Mouse (Mus musculus) adrenal gland, adult (tissue): ENCODE measurements at regions not wholly inside any gene's neighbourhood (a gene's known extent, or its start where the extent isn't known, plus 50 kb on each side); places are given as distances from the start of the nearest gene placed in this dataset.

Source experiments
- DNase-seq, 2 experiments: peaks; one replicate each; pipeline ENCODE4 v3.0.0; 2022 to 2023; ENCODE audit warnings: low spot score in 1 of 2; ENCODE audit not compliant: inconsistent age in 2 of 2

DNA sequence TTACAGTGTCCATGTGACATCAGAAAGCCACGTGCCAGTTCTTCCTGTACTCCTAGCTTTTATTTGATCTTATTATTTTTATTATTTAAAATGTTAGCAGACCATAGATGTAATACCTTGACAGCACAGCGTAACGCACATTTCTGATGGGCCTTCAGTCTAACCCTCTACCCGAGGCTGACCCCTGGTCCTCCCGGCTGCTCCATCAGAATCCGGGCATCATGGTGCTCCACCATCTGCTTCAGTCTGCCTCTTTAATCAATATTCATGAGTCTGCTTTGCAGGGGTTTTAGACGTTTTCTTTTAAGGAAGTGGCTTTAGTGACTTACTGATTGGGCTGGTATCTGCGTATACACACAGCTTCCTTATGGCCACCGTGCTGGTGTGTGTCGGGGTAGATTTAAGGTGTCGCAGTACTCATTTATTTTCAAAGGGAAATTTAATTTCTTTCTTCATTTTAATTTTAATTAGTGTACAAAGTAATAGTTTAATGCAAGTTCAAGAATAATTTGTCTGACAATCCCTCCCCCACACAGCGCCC, 265.2 kb upstream of the Sox2 start:
- DNase-seq, result no peak

DNA sequence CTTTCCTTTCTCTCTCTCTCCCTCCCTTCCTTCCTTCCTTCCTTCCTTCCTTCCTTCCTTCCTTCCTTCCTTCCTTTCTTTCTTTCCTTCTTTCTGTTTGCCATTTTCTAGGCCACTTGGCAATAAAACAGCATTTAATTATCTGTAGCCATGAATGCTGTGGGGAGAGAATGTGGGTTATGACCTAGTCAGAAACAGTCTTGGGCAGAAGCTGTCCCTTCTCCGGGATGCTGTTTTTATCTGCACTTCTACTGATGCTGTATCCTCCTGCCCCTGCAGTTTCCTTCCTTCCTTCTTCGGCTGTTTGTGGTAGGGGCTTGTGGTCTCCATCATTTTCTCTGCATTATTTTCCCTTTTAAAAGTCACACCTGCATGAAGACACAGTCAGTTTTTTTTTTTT, 272.3 kb upstream of the Sox2 start:
- no peak for DNase-seq

DNA sequence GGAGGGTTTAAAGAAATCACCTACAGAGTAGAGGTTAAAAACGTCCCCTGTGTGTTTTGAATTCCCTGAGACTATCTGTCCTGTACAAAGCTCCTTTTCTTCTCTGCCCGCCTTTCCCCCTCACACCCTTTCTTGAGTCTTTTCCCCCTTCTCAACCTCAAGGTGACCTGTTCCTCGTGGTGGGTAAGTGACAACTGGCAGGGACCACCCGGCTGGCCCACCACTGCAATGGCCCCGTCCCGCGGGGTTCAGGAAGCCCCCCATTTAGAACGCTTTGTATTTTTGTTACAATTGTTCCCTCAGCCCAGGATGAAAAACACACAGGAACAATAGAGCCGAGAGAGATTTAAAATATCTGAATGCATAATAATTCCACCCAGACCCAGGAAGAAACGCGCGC, 272.9 kb upstream of the Sox2 start:
- DNase-seq, result no peak

DNA sequence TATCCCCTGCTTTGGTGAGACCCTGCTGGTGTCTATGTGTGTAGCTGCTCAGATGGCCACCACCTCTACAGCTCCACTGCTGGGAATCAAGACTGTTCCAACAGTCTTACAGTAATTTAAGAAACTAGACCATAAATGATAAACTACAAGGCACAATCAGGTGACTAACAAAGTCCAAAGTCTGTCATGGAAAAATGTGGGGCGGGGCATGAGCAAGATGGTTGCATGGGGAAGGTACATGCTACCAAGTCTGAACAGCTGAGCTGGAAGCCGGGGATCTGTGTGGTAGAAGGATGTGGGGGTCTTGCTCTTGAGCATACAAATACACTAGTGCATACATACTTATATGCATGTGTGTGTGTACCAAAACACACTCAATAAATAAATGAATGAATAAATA, 278.8 kb upstream of the Sox2 start:
- DNase-seq, result no peak

DNA sequence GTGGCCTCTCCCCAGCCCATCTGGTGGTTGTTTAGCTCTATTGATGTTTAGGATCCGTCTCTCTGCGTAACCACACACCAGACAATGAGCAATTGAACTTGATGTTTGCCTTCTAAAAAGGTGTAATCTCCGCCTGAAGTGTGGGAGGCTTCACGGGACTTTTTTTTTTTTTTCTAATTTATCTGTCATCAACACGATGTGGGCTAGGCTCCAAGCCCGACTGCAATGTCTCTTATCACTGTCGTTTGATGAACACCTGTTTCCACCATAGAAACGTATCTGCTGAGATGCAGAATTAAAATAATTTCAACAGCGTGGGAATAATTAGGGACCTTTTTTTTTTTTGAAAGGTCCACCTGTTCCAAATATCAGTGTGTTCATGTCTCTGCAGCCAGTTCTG, 257.0 kb upstream of the Dnajc19 start:
- DNase-seq, result no peak

DNA sequence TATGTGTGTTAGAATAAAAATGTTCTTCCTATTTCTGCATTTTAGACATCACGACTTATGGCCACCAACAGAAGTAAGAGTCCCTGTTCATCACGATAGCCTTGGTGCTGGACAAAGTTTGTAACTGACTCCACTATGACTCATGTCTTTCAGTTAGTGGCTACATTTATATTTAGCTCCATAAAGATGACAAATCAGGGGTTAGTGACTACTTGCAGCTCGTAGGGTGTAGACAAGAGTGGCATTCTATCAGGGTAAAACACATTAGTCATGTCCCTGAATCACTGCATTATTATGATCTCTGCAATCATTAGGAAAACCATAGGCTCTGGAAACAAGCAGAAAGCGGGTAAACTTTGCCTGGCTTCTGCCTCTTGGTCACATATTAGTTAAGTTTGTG, 252.4 kb upstream of the Dnajc19 start:
- DNase-seq, result no peak

DNA sequence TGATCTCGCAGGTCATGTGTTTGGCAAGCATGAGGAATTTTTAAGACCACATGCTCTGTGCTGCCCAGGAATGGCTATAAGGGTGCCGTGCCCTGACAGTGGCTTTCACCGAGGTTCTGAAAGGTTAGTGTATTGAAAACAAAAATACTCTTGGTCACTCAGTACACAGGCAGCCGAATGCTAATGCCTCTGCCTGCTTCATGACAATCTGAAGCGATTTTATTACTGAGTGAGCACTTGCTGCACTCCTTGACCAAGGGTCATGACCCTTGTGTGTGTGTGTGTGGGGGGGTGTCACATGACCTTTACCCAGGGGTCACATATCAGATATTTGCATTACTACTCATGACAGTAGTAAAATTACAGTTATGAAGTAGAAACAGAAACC, 250.8 kb upstream of the Dnajc19 start:
- no peak for DNase-seq

DNA sequence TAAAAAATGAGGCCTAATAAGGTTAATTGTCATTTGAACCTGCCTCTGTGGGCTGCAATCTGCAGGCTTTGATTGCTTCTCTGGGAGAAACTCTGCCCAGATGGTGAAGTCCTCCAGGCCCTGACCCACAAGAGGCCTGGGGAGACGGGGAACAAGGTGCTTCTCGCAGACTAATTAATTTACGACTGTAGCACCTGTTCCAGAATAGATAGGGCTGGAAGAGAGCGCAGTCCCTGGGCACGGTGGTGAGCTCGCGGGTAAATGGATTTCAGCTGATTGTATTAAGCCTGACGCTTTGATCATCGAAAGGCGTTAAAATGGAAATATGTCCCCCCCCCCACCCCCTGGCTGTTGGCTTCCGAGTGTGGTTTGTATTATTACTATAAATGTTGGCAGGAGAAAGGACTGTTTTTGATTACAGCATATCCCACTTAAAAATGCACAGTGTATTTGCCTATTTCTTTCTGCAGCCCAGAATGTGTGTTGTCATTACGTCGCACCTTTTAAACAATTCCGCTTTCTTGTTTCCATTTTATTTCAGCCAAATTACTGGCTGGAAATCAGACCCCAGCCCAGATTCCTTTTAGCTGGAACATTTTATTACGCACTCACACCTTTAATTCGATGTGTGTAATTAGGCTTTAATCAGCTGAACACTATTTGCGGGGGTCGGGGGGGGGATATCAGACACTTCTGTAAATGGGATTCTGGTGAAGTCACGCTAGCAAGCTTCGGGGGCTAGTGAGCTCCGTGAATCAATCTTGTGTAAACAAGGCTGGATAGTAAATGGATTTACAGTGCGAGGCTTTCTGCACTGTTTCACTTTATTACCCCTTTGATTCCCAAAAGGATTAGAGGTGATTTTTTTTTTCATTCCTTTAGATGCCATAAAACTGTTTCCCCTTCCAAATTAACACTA, 250.1 kb upstream of the Dnajc19 start:
- peak in 1 of 2 experiments; percentile 21 for DNase-seq

DNA sequence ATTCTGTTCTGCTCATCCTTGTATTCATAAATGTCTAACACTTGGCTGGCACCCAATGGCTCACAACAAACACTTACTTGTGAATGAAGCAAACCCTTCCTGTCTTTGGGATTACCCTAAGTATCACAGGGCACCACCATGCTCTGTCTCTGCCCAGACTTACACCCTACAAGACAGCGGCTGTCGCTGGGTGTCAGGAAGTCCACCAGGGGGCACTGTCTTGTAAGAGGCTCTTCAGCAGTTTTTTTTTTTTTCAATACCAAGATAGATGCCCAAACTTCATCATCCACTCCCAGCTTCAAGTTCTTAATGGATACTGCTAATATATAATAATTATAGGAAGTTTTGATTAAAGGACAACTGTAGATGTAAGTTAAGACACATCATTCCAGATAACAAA, 247.7 kb upstream of the Dnajc19 start:
- DNase-seq, result peak; percentile 18 to 53

DNA sequence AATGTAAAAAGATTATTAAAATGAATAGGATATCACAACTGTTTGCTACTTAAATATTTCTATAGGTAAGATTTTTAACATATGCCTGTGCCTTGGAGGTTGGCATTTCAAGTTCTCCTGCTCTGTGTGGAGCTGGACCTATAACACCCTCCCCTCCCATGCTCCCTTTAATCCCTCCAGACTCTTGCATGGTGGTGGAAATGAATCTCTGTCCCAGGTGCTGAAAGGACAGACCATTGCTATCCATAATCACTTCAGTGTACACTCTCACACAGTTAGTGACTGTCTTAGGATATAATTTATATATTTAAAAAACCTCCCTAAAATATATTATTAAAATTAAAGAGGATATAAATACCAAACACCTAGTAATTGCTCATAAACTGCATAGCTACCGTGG, 244.5 kb upstream of the Dnajc19 start:
- DNase-seq, result no peak

DNA sequence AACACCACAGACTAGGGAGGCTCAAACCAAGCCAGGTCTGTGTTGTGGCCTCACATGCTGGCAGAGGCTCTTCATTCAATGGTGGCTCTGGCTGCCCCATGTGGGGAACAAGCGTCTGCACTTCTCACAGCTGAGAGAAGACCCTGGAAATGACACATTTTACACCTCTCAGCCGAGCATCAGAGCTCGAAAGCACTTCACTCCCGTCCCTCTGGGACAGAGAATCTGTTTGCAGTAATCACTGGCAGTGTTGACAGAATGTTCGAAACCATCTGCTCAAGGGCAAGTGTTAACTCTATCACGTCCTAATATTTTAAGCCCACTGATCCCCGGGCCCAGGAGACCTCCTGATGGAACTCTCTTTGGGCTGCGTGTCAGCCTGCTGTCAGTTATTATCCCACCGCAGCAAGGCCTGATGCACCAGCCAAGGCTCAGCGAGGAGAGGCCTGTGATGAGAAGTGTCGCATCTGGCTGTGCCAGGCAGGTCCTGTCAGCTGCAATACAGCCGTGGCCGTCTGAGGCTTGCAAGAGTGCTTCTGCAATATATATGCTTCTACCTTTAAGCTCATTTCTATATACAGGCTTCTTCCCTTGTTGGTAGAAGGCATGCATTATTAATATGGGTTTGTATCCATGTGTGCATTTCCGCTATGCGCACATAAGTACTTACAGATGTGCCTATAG, 241.5 kb upstream of the Dnajc19 start:
- DNase-seq, result no peak

DNA sequence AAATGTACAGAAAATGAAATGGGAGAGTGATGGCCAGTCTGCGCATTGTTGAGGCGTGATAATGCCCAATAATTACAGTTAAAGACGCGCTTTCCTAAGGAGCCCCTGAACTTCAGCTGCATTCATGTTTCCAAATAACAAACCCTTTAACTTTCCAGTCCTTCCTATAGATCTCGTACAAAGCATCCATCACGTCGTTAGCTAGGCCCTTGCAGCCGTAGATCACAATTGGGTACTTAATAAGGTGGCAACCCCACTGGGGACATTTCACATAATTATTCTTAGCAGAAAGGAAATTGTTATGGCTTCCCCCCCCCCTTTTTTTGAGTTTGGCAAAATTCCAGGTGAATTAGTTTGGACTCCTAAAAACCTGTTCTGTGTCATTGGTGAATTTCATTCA, 233.7 kb upstream of the Dnajc19 start:
- no peak for DNase-seq

DNA sequence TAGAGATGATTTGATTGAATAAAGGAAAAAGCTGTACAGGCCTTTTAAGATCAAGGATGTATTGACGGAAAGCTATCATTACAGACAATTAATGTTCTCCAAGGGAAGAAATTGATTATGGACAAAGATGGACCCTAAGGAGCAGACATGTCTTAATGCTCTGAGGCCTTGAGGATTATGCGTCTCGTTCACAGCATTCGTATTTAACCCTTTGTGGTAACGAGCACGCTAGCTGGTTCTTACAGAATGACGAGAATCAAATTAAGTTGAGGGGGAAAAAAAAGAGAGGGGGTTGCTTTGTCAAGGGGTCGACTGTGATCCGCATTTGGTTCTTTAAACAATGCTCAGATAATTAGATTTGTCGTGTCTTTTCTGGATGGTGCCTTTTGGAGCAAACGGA, 233.3 kb upstream of the Dnajc19 start:
- no peak for DNase-seq

DNA sequence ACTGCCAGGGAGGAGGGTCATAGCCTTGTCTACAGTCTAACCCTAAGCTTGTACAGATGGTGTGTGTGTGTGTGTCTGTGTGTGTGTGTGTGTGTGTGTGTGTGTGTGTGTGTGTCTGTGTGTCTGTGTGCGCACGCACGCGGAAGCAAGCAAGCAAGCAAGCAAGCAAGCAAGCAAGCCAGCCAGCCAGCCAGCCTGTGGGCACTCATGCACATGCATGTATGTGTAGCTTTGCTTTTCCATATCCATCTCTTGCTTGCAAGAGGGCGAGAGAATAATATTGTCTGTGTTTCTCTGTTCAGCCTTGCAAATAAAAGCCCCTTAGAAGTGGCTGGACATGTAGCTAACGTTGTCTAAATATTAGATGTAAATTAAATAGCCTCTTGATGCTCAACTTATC, 230.8 kb upstream of the Dnajc19 start:
- no peak for DNase-seq

DNA sequence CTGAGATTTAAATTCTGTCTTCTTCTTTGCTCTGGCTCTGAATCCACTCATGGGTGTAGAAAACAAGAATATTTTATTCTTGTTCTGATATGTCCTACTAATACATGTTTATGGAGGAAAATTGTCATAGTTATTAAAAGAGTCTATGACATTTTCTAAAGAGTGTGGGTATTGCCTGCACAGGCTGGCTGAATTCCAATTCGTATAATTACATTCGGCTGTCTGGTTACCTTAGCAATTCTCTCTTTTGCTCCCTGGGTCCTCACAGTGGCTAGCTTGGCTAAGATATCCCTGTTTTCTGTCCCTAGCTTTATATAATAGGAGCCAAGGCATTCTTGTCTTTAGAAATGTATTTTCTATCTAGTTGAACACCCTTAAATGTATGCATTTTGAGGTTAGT, 218.5 kb upstream of the Dnajc19 start:
- DNase-seq, result no peak

DNA sequence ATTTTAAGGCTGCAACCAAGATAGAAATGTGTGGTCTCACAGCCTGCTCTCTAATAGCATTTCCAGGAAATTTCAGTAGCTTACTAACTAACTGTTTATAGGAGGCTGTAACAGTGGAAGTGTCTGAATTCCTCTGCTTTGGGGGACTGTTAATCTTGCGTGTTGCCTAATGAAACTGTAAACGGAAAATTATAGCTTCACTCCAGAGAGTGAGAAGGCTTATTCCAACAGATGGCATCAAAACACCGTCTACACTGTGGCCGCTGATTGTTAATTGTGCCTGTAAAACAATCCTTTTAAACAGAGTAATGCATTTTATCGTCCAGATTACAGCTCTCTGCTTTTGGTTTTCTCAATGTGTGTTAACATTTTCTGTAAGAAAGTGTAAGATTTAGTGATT, 206.7 kb upstream of the Dnajc19 start:
- no peak for DNase-seq

DNA sequence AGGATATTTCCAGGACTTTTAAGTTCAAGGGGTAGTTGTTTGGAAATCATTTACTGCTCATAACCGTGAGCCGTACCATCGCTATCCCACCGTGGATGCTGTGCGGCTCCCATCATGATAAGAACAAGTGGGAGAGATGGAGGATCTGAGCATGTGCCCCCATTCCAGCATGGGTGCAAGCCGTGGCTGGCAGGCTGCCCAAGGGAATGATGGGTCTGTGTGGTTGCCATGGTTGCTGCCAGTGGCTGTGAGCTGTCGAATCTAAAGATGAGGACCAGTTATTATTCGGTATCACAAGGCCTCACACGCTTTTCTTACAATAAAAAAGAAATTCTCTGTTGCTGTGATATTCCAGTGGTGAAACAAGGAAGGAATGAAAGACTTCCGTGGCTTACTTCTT, 189.0 kb upstream of the Dnajc19 start:
- DNase-seq, result no peak

DNA sequence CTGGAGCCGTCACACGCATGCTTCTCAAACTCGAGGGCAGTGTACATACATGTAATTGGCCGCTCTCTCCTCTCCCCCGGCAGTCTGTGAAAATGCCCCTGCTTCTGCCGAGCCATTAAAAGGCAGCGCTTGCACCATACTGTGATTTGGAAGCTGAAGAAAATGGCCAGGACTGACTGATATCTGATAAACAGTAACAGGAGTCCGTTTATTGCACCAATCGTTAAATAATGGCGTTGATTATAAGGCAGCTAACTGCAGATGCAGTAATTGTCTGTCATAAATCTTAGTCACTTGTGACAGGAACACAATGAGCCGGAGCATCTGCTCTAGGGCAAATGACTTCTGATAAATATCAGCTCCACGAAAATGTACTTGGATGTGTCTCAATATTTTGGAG, 185.3 kb upstream of the Dnajc19 start:
- peak; percentile 7 to 42 for DNase-seq

DNA sequence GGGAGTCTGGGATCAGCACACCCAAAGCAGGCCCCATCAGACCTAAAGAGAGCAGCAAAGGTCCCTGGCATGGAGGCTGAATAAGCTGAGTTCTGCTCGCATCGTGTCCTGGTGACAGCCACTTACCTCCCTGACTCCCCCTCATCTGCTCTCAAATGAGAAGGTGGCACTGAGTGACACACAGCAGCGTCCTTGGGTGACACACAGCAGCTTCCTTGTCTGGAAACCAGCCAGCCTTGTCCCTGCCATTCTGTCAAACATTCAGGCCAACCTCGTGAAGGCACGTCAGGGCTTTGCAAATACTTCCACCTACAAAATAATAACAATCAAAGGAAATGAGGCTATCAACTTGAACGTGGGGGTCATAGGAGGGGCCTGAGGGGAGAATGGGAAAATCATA, 183.7 kb upstream of the Dnajc19 start:
- DNase-seq, result peak; percentile 26 to 62

DNA sequence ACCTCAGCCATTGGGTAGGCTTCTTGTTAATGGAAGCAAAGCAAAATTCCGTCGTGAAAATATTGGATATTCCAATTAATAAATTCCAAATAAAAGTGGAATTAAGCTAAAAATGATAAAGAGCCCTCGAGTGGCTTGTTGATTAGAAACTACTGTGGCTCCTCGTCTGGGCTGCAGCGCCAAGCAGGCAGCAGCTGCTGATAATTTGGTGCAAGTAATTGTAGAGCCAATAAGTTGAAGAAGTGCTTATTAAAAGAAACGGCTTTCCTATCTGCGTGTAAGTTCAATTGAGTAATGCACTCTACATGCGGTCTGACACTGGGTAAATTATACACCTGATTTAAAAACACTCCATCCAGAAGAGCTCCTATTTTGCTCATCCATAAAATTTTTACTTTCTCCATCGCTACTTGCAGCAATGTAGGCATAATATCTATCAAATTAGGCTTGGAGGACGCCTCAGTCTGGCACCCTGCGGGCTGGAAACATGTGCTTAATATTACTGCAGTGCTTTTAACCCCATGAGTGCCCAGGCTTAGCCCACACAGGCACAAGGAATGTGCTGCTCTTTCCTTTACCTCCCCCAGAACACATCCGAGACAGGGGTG, 171.7 kb upstream of the Dnajc19 start:
- no peak for DNase-seq

DNA sequence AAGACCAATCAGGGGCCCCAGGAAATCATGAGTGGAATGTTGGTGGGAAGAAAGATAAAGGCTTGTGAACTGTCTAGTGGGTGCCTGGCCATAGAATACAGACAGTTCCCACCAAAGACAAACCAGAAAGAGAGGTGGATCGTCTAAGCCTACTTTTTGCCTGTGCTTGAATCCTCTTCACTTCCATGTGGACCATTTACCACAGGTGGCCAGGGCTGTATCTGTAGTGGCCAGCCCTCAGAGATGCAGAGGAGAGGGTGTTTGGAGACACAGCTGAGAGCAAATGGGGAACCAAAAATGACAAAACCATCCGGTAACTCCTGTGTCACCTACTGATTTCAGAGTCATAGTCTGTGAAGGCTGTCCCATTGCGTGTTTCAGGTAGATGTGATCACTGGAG, 161.0 kb upstream of the Dnajc19 start:
- no peak for DNase-seq

DNA sequence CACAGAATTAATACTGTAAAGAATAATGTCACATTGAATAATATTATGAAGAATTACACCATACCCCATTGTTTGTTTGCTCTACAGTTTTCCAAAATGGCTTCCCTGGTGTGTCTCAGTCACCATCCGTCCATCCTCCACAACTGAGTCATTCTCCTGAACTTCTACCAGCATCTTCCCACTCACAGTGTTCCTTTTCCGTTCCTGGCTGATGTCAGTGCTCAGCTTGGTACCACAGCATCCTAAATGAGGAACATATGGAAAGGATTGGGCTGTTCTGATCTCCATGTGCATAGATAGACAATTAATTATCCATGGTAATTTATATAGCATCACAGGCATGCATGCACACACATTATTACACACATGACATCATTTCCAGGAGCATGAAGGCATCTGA, 158.9 kb upstream of the Dnajc19 start:
- DNase-seq, result no peak
